Mouse (Mus musculus) bone marrow, adult 2 months (tissue): ENCODE measurements around the gene Hoxc4.

Experiments used
- CTCF ChIP-seq: fragments of 200-500 bp; IDR thresholded peaks from 2 replicates; pipeline ENCODE4 v1.5.1; 2011; ENCODE audit warnings: low read length, control low read depth; ENCODE audit not compliant: control insufficient read depth, insufficient read depth
- POLR2A ChIP-seq: fragments of 200-500 bp; IDR thresholded peaks from 2 replicates; pipeline ENCODE4 v1.6.1; 2011; ENCODE audit warnings: low read depth, mild to moderate bottlenecking, control low read depth, low read length, borderline replicate concordance; ENCODE audit not compliant: control insufficient read depth

GRCm38 (mm10) chr15:103032646-103033575 is 14.2 kb downstream of the Hoxc4 start:
- no peak for TF ChIP-seq CTCF
- no peak for TF ChIP-seq POLR2A
